Mouse (Mus musculus): ENCODE measurements around the gene Sva.

Gene Sva

DNA sequence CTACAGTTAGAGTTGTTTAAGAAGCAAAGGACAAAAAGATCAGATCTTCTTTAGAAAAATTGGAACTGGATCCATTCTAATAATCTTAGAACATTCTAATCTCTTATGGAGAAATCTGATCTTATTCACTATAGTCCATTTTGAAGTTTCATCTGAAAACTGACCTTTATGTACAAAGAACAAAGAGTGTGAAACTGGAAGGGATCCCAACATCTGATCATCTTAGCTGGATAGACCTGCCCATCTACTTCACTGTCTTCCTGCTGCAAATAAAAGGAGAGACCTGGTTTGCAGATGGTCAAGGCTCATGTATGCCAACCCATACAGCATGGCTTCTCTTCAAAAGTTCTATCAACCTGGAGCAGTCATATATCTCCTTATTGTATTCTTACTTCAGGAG is at the start of gene Sva:
Gene Sva (plus strand): TSS at position 301 of the 400 bp plus-strand sequence.
- no peak for DNase-seq
